Mouse (Mus musculus) heart, adult 11 months (tissue): ENCODE measurements around the gene Impad1.
A peak's percentile ranks its signal among the peaks of the same experiment; 100 is the strongest.

Experiments used
- DNase-seq: peaks from one replicate; pipeline ENCODE4 v3.0.0; 2022

Gene Impad1

GRCm38 (mm10) chr4:4792992-4793834 lies at the start of gene Impad1:
Gene Impad1 (minus strand): TSS chr4:4793355.
- peak; percentile 99 for DNase-seq

- no peak for DNase-seq
Observed at GRCm38 (mm10) chr4:4840145-4840544, 47.0 kb upstream of the Impad1 start.

GRCm38 (mm10) chr4:4833789-4834295 lies 40.7 kb upstream of the Impad1 start:
- DNase-seq: no peak

- no peak for DNase-seq
Observed at GRCm38 (mm10) chr4:4828131-4828530, 35.0 kb upstream of the Impad1 start.

- peak; percentile 89 for DNase-seq
Observed at GRCm38 (mm10) chr4:4822119-4822518, 29.0 kb upstream of the Impad1 start.

GRCm38 (mm10) chr4:4792141-4792991 lies 789 bp downstream of the Impad1 start:
- no peak for DNase-seq

GRCm38 (mm10) chr4:4791180-4791579 lies 2.0 kb downstream of the Impad1 start:
- DNase-seq: no peak

- DNase-seq: no peak
Observed at GRCm38 (mm10) chr4:4785169-4785568, 8.0 kb downstream of the Impad1 start.

GRCm38 (mm10) chr4:4784305-4784704 lies 8.8 kb downstream of the Impad1 start:
- no peak for DNase-seq

- DNase-seq: no peak
Observed at GRCm38 (mm10) chr4:4783686-4783957, 9.5 kb downstream of the Impad1 start.

GRCm38 (mm10) chr4:4782882-4783685 lies 10.1 kb downstream of the Impad1 start:
- no peak for DNase-seq

GRCm38 (mm10) chr4:4779265-4779770 lies 13.8 kb downstream of the Impad1 start:
- DNase-seq: no peak

GRCm38 (mm10) chr4:4771523-4772114 lies 21.5 kb downstream of the Impad1 start:
- no peak for DNase-seq

- no peak for DNase-seq
Observed at GRCm38 (mm10) chr4:4765806-4766205, 27.3 kb downstream of the Impad1 start.

- DNase-seq: no peak
Observed at GRCm38 (mm10) chr4:4758376-4758775, 34.8 kb downstream of the Impad1 start.

GRCm38 (mm10) chr4:4729427-4729826 lies 63.7 kb downstream of the Impad1 start:
- DNase-seq: no peak

- no peak for DNase-seq
Observed at GRCm38 (mm10) chr4:4726241-4726776, 66.8 kb downstream of the Impad1 start.

- DNase-seq: peak; percentile 87
Observed at GRCm38 (mm10) chr4:4723821-4724220, 69.3 kb downstream of the Impad1 start.

- DNase-seq: no peak
Observed at GRCm38 (mm10) chr4:4722081-4722480, 71.1 kb downstream of the Impad1 start.

GRCm38 (mm10) chr4:4717763-4718347 lies 75.3 kb downstream of the Impad1 start:
- DNase-seq: no peak
